Mouse (Mus musculus): ENCODE measurements around the gene Rpl12. TPM values are rescaled to one million over a fixed set of nuclear protein-coding genes. Genes with fewer than 3 reads are reported as not detected.

Gene Rpl12
- polyA plus RNA-seq, 2 experiments, result 162 to 646 TPM

- 11% methylated on average over 3 of the region's 3 CpGs for WGBS (ENCODE audit: insufficient replicate concordance)
- ATAC-seq (ENCODE audit: insufficient read depth), result no peak
- Histone ChIP-seq H3K4me3 (ENCODE audit: insufficient read depth in 1 of 2, low read depth in 2 of 2, low read length in 2 of 2) (no peak overlapping the region), H3K27me3 (ENCODE audit: control insufficient read depth, insufficient read depth, low read length) (no peaks in the 10 kb centered on the region), H3K4me2 (ENCODE audit: low read depth) (peak overlapping the region; percentile 23), H3K4me1 (replicated peaks; ENCODE audit: control insufficient read depth in 2 of 2, insufficient read depth in 2 of 2, low read length in 1 of 2) (peaks cover 6 to 30% of the 10 kb centered on the region in 2 experiments), H3K36me3 (replicated peaks; ENCODE audit: control insufficient read depth, insufficient read depth, low read depth) (no peaks in the 10 kb centered on the region), H3K27ac (no peak overlapping the region), H3K9ac (replicated peaks) (no peak overlapping the region), H3K9me3 (ENCODE audit: control insufficient read depth, low read length) (no peaks in the 10 kb centered on the region)
- no peak for DNase-seq (ENCODE audit: low read depth in 3 of 3, low spot score in 3 of 3)
- TF ChIP-seq EP300 (IDR thresholded peaks at IDR 0.05; ENCODE audit: low read depth) (no peak), CTCF (IDR thresholded peaks at IDR 0.05; ENCODE audit: low read depth) (no peak)
Observed at GRCm38 (mm10) chr2:32978675-32979074, 17.3 kb downstream of the Rpl12 start.

DNA sequence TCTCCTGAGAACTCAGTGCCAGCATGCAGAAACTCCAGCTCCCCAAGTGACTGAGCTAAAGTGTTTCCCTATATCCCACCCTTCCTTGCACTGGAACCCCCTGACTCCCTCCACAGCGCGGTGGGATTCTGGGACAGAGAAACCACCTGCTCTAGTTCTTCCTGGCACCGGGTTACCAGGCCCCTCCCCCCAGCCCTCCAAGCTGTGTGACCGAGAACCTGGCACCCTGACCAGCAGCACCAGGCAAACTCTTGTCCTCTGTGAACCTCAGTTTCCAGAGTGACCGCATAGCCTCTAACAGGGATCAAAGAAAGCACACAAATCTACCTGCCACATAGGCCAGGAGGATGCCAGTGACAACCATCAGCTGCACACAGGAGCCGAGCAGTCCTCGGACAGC, 18.3 kb downstream of the Rpl12 start:
- H3K9me3 ChIP-seq (ENCODE audit: control insufficient read depth, low read length), result no peaks in the 10 kb centered on the region
- no peak for ATAC-seq (ENCODE audit: insufficient read depth)
- TF ChIP-seq EP300 (IDR thresholded peaks at IDR 0.05; ENCODE audit: low read depth) (no peak), CTCF (IDR thresholded peaks at IDR 0.05; ENCODE audit: low read depth) (no peak)
- no peak overlapping the region for H3K9ac ChIP-seq (replicated peaks)
- no peak for DNase-seq (ENCODE audit: low read depth in 3 of 3, low spot score in 3 of 3)
- H3K4me1 ChIP-seq (replicated peaks; ENCODE audit: control insufficient read depth in 2 of 2, insufficient read depth in 2 of 2, low read length in 1 of 2), result peaks cover 6 to 30% of the 10 kb centered on the region in 2 experiments
- no peak overlapping the region for H3K27ac ChIP-seq
- no peak overlapping the region for H3K4me3 ChIP-seq (ENCODE audit: insufficient read depth in 1 of 2, low read depth in 2 of 2, low read length in 2 of 2)
- no peaks in the 10 kb centered on the region for H3K27me3 ChIP-seq (ENCODE audit: control insufficient read depth, insufficient read depth, low read length)
- 76% methylated on average over 7 of the region's 7 CpGs for WGBS (ENCODE audit: insufficient replicate concordance)
- H3K4me2 ChIP-seq (ENCODE audit: low read depth), result no peak overlapping the region
- no peaks in the 10 kb centered on the region for H3K36me3 ChIP-seq (replicated peaks; ENCODE audit: control insufficient read depth, insufficient read depth, low read depth)

GRCm38 (mm10) chr2:32981281-32981680, 19.9 kb downstream of the Rpl12 start:
- Histone ChIP-seq H3K4me1 (replicated peaks; ENCODE audit: control insufficient read depth in 2 of 2, insufficient read depth in 2 of 2, low read length in 1 of 2) (peaks cover 6 to 30% of the 10 kb centered on the region in 2 experiments), H3K9ac (replicated peaks) (peak overlapping the region; percentile 60), H3K4me3 (ENCODE audit: insufficient read depth in 1 of 2, low read depth in 2 of 2, low read length in 2 of 2) (peak overlapping the region; percentile 64 to 73), H3K27ac (no peak overlapping the region), H3K27me3 (ENCODE audit: control insufficient read depth, insufficient read depth, low read length) (no peaks in the 10 kb centered on the region), H3K36me3 (replicated peaks; ENCODE audit: control insufficient read depth, insufficient read depth, low read depth) (no peaks in the 10 kb centered on the region), H3K9me3 (ENCODE audit: control insufficient read depth, low read length) (no peaks in the 10 kb centered on the region), H3K4me2 (ENCODE audit: low read depth) (peak overlapping the region; percentile 74)
- 2% methylated on average over 23 of the region's 23 CpGs for whole genome bisulfite sequencing (ENCODE audit: insufficient replicate concordance)
- ATAC-seq (ENCODE audit: insufficient read depth), result peak; percentile 42
- TF ChIP-seq EP300 (IDR thresholded peaks at IDR 0.05; ENCODE audit: low read depth), result no peak
- TF ChIP-seq CTCF (IDR thresholded peaks at IDR 0.05; ENCODE audit: low read depth), result 0 out of 2 replicates have a peak, but pooled peaks have one; percentile 7
- no peak for DNase-seq (ENCODE audit: low read depth in 3 of 3, low spot score in 3 of 3)

- under 1% methylated on average over 48 of the region's 50 CpGs for WGBS (ENCODE audit: insufficient replicate concordance)
- H3K36me3 ChIP-seq (replicated peaks; ENCODE audit: control insufficient read depth, insufficient read depth, low read depth), result no peaks in the 10 kb centered on the region
- H3K4me2 ChIP-seq (ENCODE audit: low read depth), result peak within 1 kb of the TSS; percentile 74
- H3K4me1 ChIP-seq (replicated peaks; ENCODE audit: control insufficient read depth in 2 of 2, insufficient read depth in 2 of 2, low read length in 1 of 2), result peaks cover 6 to 30% of the 10 kb centered on the region in 2 experiments
- no peak within 1 kb of the TSS for H3K27ac ChIP-seq
- peak within 1 kb of the TSS; percentile 64 to 73 for H3K4me3 ChIP-seq (ENCODE audit: insufficient read depth in 1 of 2, low read depth in 2 of 2, low read length in 2 of 2)
- H3K9ac ChIP-seq (replicated peaks), result peak within 1 kb of the TSS; percentile 60
- no peaks in the 10 kb centered on the region for H3K9me3 ChIP-seq (ENCODE audit: control insufficient read depth, low read length)
- TF ChIP-seq EP300 (IDR thresholded peaks at IDR 0.05; ENCODE audit: low read depth) (no peak), CTCF (IDR thresholded peaks at IDR 0.05; ENCODE audit: low read depth) (no peak)
- H3K27me3 ChIP-seq (ENCODE audit: control insufficient read depth, insufficient read depth, low read length), result no peaks in the 10 kb centered on the region
- ATAC-seq (ENCODE audit: insufficient read depth) (peak; percentile 96), DNase-seq (ENCODE audit: low read depth in 3 of 3, low spot score in 3 of 3) (peak; percentile 86 to 88 (median 87))
Observed at GRCm38 (mm10) chr2:32981725-32982271, 20.4 kb downstream of the Rpl12 start, which contains the start of gene Slc2a8. Slc2a8 (minus strand) TSS chr2:32982083.

DNA sequence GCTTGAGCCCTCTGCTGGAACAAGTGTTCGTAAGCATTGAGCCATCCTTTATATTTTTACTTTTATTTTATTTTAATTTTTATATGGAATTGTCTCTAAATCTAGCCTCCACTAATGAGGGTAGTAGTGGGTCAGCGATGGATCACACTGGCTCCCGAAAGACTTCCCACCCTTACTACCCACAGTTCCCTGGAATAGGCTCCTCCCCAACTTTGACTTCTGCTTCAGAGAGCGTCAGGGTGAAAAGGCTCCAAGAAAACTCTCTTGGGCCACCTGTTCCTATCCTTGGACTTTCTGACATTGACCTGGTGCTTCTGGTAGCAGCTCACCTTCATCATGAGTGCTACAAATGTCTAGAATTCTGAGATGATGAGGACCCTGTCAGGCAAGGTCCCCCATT, 21.3 kb downstream of the Rpl12 start:
- WGBS (ENCODE audit: insufficient replicate concordance), result 9% methylated on average over 4 of the region's 4 CpGs
- Histone ChIP-seq H3K9ac (replicated peaks) (peak overlapping the region; percentile 60), H3K4me3 (ENCODE audit: insufficient read depth in 1 of 2, low read depth in 2 of 2, low read length in 2 of 2) (peak overlapping the region; percentile 64 to 73), H3K36me3 (replicated peaks; ENCODE audit: control insufficient read depth, insufficient read depth, low read depth) (no peaks in the 10 kb centered on the region), H3K27ac (no peak overlapping the region), H3K4me2 (ENCODE audit: low read depth) (peak overlapping the region; percentile 74), H3K27me3 (ENCODE audit: control insufficient read depth, insufficient read depth, low read length) (no peaks in the 10 kb centered on the region), H3K9me3 (ENCODE audit: control insufficient read depth, low read length) (no peaks in the 10 kb centered on the region), H3K4me1 (replicated peaks; ENCODE audit: control insufficient read depth in 2 of 2, insufficient read depth in 2 of 2, low read length in 1 of 2) (peaks cover 6 to 30% of the 10 kb centered on the region in 2 experiments)
- no peak for ATAC-seq (ENCODE audit: insufficient read depth)
- no peak for TF ChIP-seq EP300 (IDR thresholded peaks at IDR 0.05; ENCODE audit: low read depth)
- no peak for TF ChIP-seq CTCF (IDR thresholded peaks at IDR 0.05; ENCODE audit: low read depth)
- DNase-seq (ENCODE audit: low read depth in 3 of 3, low spot score in 3 of 3), result no peak

All from liver, embryonic 14.5 days (tissue).